Mouse (Mus musculus) heart, adult 2 months (tissue): ENCODE data around the gene Zfp800. TPM values are rescaled to one million over a fixed set of nuclear protein-coding genes. Genes with fewer than 3 reads are reported as not detected.

ENCODE experiments used
- DNase-seq, 2 experiments: peaks; one replicate each; pipeline ENCODE4 v3.0.0; 2021
- H3K27ac ChIP-seq: fragments of 200-600 bp; 2 replicates; pipeline ENCODE4 v1.8.1; 2022
- H3K27me3 ChIP-seq: fragments of 200-500 bp; 2 replicates; pipeline ENCODE4 v1.6.1; 2012; ENCODE audit warnings: mild to moderate bottlenecking, low read length, inconsistent platforms, mixed read lengths; ENCODE audit not compliant: control insufficient read depth, insufficient read depth
- H3K36me3 ChIP-seq: fragments of 200-500 bp; 2 replicates; pipeline ENCODE4 v1.6.1; 2012; ENCODE audit warnings: low read length, inconsistent platforms; ENCODE audit not compliant: control insufficient read depth, insufficient read depth
- H3K4me1 ChIP-seq: fragments of 200-500 bp; 2 replicates; pipeline ENCODE4 v1.6.1; 2011; ENCODE audit warnings: low read length; ENCODE audit not compliant: control insufficient read depth, insufficient read depth
- H3K4me3 ChIP-seq: fragments of 200-600 bp; 2 replicates; pipeline ENCODE4 v1.8.1; 2022
- H3K79me2 ChIP-seq: fragments of 200-500 bp; replicated peaks from 2 replicates; pipeline ENCODE4 v1.6.1; 2012; ENCODE audit warnings: mild to moderate bottlenecking, inconsistent platforms, low read length, moderate library complexity, mixed read lengths; ENCODE audit not compliant: control insufficient read depth, insufficient read depth
- H3K9ac ChIP-seq: fragments of 200-500 bp; 2 replicates; pipeline ENCODE4 v1.6.1; 2012; ENCODE audit warnings: low read depth, mild to moderate bottlenecking, control low read depth, inconsistent platforms, low read length, mixed read lengths
- CTCF ChIP-seq: fragments of 200-600 bp; IDR thresholded peaks from 2 replicates; pipeline ENCODE4 v1.8.1; 2022; ENCODE audit warnings: antibody characterized with exemption, mild to moderate bottlenecking, moderate library complexity
- EP300 ChIP-seq: fragments of 200-500 bp; IDR thresholded peaks from 2 replicates; pipeline ENCODE4 v1.6.1; 2011; ENCODE audit warnings: low read depth, low read length, control low read depth; ENCODE audit not compliant: insufficient read depth
- POLR2A ChIP-seq: fragments of 200-500 bp; IDR thresholded peaks from 2 replicates; pipeline ENCODE4 v1.6.1; 2011; ENCODE audit warnings: mild to moderate bottlenecking, low read depth, low read length, control low read depth; ENCODE audit not compliant: insufficient read depth
- WGBS: fragments of 180-500 bp; shearing (Covaris S2); methylation state at CpG from one replicate; pipeline ENCODE4 v1.1.7; 2018; 5-methylcytosine and 5-hydroxymethylcytosine counted together
- intact Hi-C: fragments of 180-260 bp; cut with DNase I; formaldehyde crosslinking; loops from one replicate; pipeline ENCODE4 v1.15.1; 2025
- polyA plus RNA-seq: library from polyadenylated mRNA; depleted of rRNA; stranded (reverse); fragments of >200 nt; gene quantifications from 2 replicates; pipeline ENCODE4 v1.2.3, GENCODE M21; 2012
- total RNA-seq, 2 experiments: library from RNA; stranded (reverse); gene quantifications; 2 replicates each; pipeline ENCODE4 v1.2.3; 2021

The Zfp800 gene
- total and polyA plus RNA-seq, 3 experiments, result 1.6 to 11.2 (median 9.7) TPM

DNA sequence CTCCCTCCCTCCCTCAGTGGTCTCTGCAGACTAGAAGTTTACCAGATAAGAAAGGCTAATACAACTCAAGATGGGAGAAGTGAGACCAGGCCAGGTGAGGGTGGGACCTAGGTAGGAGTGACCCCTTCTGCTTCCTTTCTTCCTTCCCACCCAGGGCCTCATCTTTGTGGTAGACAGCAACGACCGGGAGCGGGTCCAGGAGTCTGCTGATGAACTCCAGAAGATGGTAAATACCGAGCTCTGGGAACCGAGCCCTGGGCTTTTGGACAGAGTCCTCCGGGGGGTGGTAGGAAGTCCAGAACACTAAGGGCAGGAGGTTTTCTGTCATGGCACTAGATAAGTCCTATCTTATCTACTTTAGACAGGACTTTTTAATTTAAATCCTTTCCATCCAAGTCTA is 27.2 kb upstream of the Zfp800 start:
- peaks cover 2% of the 10 kb centered on the region; the same call in 1 of the 2 replicates for H3K36me3 ChIP-seq
- H3K4me3 ChIP-seq, result no peak overlapping the region; the same call in 1 of the 2 replicates
- peaks cover 5% of the 10 kb centered on the region for H3K79me2 ChIP-seq
- no peaks in the 10 kb centered on the region for H3K27me3 ChIP-seq
- peak in 1 of 2 experiments; percentile 25 for DNase-seq
- H3K4me1 ChIP-seq, result peaks cover 15% of the 10 kb centered on the region
- WGBS, result 32% methylated on average over 6 of the region's 6 CpGs
- intact Hi-C loops, result no loop called here
- no peak for TF ChIP-seq POLR2A
- no peak for TF ChIP-seq CTCF
- TF ChIP-seq EP300, result no peak
- H3K9ac ChIP-seq, result no peak overlapping the region
- no peak overlapping the region for H3K27ac ChIP-seq

DNA sequence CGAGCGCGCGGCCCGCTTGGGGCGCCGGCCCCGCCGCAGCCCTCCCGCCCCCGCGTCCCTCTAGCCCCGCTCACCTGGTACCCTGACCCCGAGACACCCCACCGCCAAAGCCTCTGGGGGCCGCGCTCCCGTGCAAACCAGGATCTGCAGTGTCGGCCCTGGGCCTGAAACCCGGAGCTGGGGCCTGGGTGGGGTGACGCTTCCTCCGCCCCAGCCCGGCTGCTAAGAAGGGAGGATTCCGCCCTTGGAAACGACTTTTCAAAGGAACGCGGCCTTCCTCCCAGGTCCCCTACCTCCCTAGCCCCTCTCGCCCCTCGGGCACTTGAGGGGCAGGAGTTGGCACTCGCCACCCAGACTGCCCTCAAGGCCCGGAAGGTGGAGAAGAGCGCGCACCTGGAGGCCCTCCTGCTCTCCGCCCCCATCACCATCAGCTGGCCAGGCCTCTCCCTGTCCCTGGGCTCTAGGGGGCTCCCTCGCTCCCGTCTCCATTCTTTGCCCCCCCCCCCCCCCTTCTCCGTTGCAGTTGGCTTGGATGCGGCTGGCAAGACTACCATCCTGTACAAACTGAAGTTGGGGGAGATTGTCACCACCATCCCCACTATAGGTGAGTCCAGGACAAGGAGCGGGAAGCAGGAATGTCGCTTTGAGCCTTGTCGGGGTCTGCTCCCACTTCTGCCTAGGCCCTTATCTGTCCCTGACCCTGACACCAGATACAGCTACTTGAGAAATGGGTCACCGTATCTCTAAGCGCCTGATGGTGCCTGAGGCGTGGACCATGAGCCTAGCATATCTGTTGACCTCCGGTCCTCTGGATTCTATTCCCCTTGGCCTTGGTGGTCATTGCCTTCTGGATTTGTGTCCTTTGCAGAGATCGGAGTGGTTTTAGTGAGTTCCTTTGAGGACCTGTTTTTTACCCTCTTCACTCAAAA is 26.2 kb upstream of the Zfp800 start:
- H3K4me1 ChIP-seq, result peaks cover 18% of the 10 kb centered on the region
- DNase-seq, result peak; percentile 73 to 75
- intact Hi-C loops, result loop anchor here (5.0 kb wide), 3 partner anchors 38 to 408 kb away; partner anchors contain the start of gene Lrrc4
- H3K27ac ChIP-seq, result peak overlapping the region; percentile 93
- no peaks in the 10 kb centered on the region for H3K27me3 ChIP-seq
- peak overlapping the region; percentile 86 for H3K4me3 ChIP-seq
- peaks cover 5% of the 10 kb centered on the region for H3K79me2 ChIP-seq
- TF ChIP-seq POLR2A (no peak), CTCF (peak; percentile 34; the same call in 1 of the 2 replicates)
- WGBS, result 5% methylated on average over 35 of the region's 46 CpGs
- peaks cover 3% of the 10 kb centered on the region; the same call in 1 of the 2 replicates for H3K36me3 ChIP-seq
- peak overlapping the region; percentile 84 for H3K9ac ChIP-seq

DNA sequence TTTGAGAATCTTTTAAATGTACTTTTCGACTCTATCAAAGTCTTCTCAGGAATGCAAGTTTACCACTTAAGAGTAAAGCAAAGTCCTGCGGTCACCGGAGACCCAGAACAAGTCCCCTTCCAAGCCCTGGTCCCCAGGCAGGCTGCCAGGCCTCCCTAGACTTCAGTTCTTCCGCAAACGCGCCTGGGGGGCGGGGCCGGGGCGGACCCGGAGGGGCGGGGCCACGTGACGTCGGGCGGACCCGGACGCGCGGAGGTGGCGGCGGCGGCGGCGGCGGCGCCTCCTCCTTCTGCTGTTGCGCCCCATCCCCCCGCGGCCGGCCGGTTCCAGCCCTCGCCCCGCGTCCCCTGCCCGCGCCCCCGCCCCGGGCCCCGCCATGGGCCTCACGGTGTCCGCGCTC is 25.5 kb upstream of the Zfp800 start, which contains the start of gene Arf5:
Gene Arf5, plus strand, starts transcription at position 248 of the 400 bp plus-strand sequence.
- H3K4me1 ChIP-seq, result peaks cover 22% of the 10 kb centered on the region
- peaks cover 7% of the 10 kb centered on the region for H3K36me3 ChIP-seq
- under 1% methylated on average over 24 of the region's 42 CpGs for WGBS
- TF ChIP-seq POLR2A (peak; percentile 73), EP300 (no peak)
- intact Hi-C loops, result loop anchor here (5.0 kb wide), 3 partner anchors 39 to 409 kb away; partner anchors contain the start of gene Lrrc4
- H3K4me3 ChIP-seq, result peak within 1 kb of the TSS; percentile 86
- H3K79me2 ChIP-seq, result peaks cover 5% of the 10 kb centered on the region
- H3K27me3 ChIP-seq, result no peaks in the 10 kb centered on the region
- peak; percentile 96 to 99 for DNase-seq
- H3K27ac ChIP-seq, result peak within 1 kb of the TSS; percentile 93
- H3K9ac ChIP-seq, result peak within 1 kb of the TSS; percentile 84

DNA sequence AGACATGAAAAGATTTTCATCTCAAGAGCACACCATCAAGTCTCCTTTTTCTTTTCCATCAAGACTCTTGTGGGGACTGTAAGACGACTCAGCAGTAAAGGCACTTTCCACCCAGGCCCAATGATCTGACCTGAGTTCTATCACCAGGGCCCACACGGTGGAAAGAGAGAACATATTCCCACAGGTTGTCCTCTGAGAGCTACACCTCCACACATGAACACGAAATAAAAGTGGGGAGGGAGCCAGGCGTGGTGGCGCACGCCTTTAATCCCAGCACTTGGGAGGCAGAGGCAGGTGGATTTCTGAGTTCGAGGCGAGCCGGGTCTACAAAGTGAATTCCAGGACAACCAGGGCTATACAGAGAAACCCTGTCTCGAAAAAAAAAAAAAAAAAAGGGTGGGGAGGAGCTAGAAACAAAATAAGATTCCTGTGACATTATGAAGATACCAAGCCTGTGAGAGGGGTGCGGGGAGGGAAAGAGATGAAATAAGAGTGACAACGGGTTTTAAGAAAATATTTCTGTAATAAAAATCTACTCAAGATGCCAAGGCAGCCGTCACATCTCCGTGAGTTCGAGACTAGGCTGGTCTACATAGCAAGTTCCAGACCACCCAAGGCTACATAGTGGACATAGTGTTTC is 25.0 kb upstream of the Zfp800 start:
- intact Hi-C loops, result loop anchor here (1.0 to 5.0 kb wide), 4 partner anchors 40 to 410 kb away; partner anchors contain the start of gene Lrrc4
- no peak overlapping the region for H3K9ac ChIP-seq
- H3K27me3 ChIP-seq, result no peaks in the 10 kb centered on the region
- H3K4me3 ChIP-seq, result peak overlapping the region; percentile 86
- H3K4me1 ChIP-seq, result peaks cover 22% of the 10 kb centered on the region
- H3K27ac ChIP-seq, result peak overlapping the region; percentile 93
- peaks cover 5% of the 10 kb centered on the region for H3K79me2 ChIP-seq
- WGBS, result 69% methylated on average over 15 of the region's 15 CpGs
- DNase-seq, result peak in 1 of 2 experiments; percentile 30
- no peak for TF ChIP-seq POLR2A
- no peak for TF ChIP-seq EP300
- TF ChIP-seq CTCF, result no peak
- H3K36me3 ChIP-seq, result peaks cover 8% of the 10 kb centered on the region

- WGBS, result under 1% methylated on average over 27 of the region's 27 CpGs
Measured at GRCm38 (mm10) chr6:28421469-28422000, 23.7 kb upstream of the Zfp800 start.

More at GRCm38 (mm10) chr6:28421469-28422000, 23.7 kb upstream of the Zfp800 start:
- DNase-seq, result peak; percentile 96 to 98
- Histone ChIP-seq H3K79me2 (peaks cover 5% of the 10 kb centered on the region), H3K4me1 (peaks cover 23% of the 10 kb centered on the region), H3K27me3 (no peaks in the 10 kb centered on the region), H3K27ac (peak overlapping the region; percentile 84), H3K36me3 (peaks cover 13% of the 10 kb centered on the region), H3K4me3 (peak overlapping the region; percentile 95), H3K9ac (peak overlapping the region; percentile 70)
- intact Hi-C loops, result loop anchor here (5.0 kb wide), 3 partner anchors 41 to 411 kb away; partner anchors contain the start of gene Lrrc4
- TF ChIP-seq EP300 (peak; percentile 70; the same call in 1 of the 2 replicates), POLR2A (peak; percentile 83), CTCF (peak; percentile 73)
